Mouse (Mus musculus) embryonic fibroblast, embryonic 13.5 days (primary cell): Measurements from ENCODE around the gene Flywch1.

ENCODE experiments used
- CTCF ChIP-seq: IDR thresholded peaks from 2 replicates; pipeline ENCODE4 v1.5.1; 2011; ENCODE audit warnings: mild to moderate bottlenecking, control low read depth, low read length, moderate library complexity, borderline replicate concordance; ENCODE audit not compliant: insufficient read depth
- POLR2A ChIP-seq: IDR thresholded peaks from 2 replicates; pipeline ENCODE4 v1.6.1; 2011; ENCODE audit warnings: low read depth, mild to moderate bottlenecking, control low read depth, low read length, moderate library complexity

GRCm38 (mm10) chr17:23777141-23777540, 5.7 kb upstream of the Flywch1 start:
- TF ChIP-seq POLR2A (no peak), CTCF (no peak)
